Mouse (Mus musculus): ENCODE measurements around the gene Pllp. TPM values are rescaled to one million over a fixed set of nuclear protein-coding genes. Genes with fewer than 3 reads are reported as not detected.
A peak's percentile ranks its signal among the peaks of the same experiment; 100 is the strongest.

Pllp gene
- polyA plus RNA-seq, 1 experiment from 2014 or later: 8.1 TPM

DNA sequence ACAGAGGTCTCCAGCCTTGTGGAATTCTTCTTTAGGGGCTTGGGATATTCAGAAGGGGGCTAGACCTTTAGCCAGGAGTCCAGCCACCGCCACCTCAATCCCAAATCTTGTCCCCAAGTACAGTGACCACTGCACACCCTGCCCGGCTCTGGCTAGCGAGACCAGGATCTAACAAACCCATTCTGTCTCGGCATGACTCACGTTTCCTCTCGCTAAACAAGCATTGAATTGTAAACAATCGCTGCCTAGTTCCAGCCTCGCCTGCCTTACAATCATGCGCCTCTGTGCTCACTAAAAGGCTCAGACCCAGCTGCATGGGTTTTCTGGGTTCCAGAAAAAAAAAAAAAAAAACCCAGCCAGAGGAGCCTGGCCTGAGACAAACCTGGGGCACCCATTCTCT, 17.5 kb downstream of the Pllp start:
- WGBS: 38% methylated on average over 9 of the region's 9 CpGs
- DNase-seq (ENCODE audit: low spot score) (peak; percentile 61), ATAC-seq (ENCODE audit: low read depth) (0 out of 2 replicates have a peak, but pooled peaks have one; percentile 38)
- Histone ChIP-seq H3K9ac (ENCODE audit: low read depth, low read length) (no peak overlapping the region), H3K27ac (replicated peaks; ENCODE audit: low read depth, low read length) (peak overlapping the region; percentile 58; the same call in 1 of the 2 replicates), H3K4me3 (ENCODE audit: low read depth, low read length) (no peak overlapping the region), H3K27me3 (replicated peaks; ENCODE audit: control insufficient read depth, insufficient read depth, low read length) (no peaks in the 10 kb centered on the region), H3K4me1 (ENCODE audit: control insufficient read depth, insufficient read depth, low read length) (no peaks in the 10 kb centered on the region), H3K9me3 (ENCODE audit: control insufficient read depth, low read length) (no peaks in the 10 kb centered on the region), H3K4me2 (ENCODE audit: low read depth, low read length) (no peak overlapping the region), H3K36me3 (ENCODE audit: control insufficient read depth, insufficient read depth, low read length) (peaks cover 15% of the 10 kb centered on the region)

DNA sequence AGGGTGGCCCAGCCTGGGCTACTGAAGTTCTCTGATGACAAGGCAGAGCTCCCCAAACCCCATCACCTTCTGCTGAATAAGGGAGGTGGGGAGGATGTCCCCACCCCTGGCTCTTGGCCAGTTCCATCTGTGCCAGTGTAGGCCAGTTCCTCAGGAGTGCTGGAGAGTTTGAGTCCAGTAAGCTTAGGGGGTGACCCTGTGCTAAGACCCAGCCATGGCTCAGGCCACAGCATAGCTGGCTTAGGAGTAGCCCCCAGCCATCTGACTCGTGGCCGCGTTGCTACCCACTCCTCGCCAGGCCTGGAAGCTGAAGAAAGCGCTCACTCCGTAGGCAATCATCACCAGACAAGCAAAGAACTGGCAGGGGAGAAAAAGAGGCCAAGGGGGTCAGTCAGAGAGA, 20.2 kb downstream of the Pllp start:
- 84% methylated on average over 6 of the region's 6 CpGs for WGBS
- ATAC-seq (ENCODE audit: low read depth): no peak
- no peak overlapping the region for H3K4me2 ChIP-seq (ENCODE audit: low read depth, low read length)
- no peaks in the 10 kb centered on the region for H3K4me1 ChIP-seq (ENCODE audit: control insufficient read depth, insufficient read depth, low read length)
- H3K36me3 ChIP-seq (ENCODE audit: control insufficient read depth, insufficient read depth, low read length): peaks cover 42% of the 10 kb centered on the region
- DNase-seq (ENCODE audit: low spot score): no peak
- H3K9ac ChIP-seq (ENCODE audit: low read depth, low read length): no peak overlapping the region
- H3K9me3 ChIP-seq (ENCODE audit: control insufficient read depth, low read length): no peaks in the 10 kb centered on the region
- no peak overlapping the region for H3K27ac ChIP-seq (replicated peaks; ENCODE audit: low read depth, low read length)
- H3K4me3 ChIP-seq (ENCODE audit: low read depth, low read length): no peak overlapping the region
- H3K27me3 ChIP-seq (replicated peaks; ENCODE audit: control insufficient read depth, insufficient read depth, low read length): no peaks in the 10 kb centered on the region

DNA sequence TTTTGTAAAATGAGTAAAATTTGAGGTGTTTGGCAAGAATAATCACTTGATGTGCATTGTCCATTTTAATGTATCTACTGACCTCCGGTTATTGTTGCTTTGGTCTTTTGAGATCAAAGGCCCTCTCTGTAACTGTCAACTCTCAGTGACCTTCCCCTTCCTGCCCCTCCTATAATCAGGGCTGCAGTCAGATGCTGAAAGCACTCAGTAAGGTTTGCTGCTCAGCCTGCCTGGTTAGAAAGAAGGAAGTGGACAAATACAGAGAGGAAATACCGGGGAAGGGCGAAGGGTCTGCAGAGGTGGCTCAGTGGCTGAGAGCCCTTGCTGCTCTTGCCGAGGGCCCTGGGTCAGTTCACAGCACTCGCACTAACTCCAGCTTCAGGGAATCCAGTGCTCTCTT, 21.7 kb downstream of the Pllp start:
- no peak overlapping the region for H3K4me2 ChIP-seq (ENCODE audit: low read depth, low read length)
- H3K4me3 ChIP-seq (ENCODE audit: low read depth, low read length): no peak overlapping the region
- peaks cover 55% of the 10 kb centered on the region for H3K36me3 ChIP-seq (ENCODE audit: control insufficient read depth, insufficient read depth, low read length)
- ATAC-seq (ENCODE audit: low read depth) (no peak), DNase-seq (ENCODE audit: low spot score) (no peak)
- 79% methylated on average over 5 of the region's 5 CpGs for WGBS
- H3K4me1 ChIP-seq (ENCODE audit: control insufficient read depth, insufficient read depth, low read length): no peaks in the 10 kb centered on the region
- no peak overlapping the region for H3K27ac ChIP-seq (replicated peaks; ENCODE audit: low read depth, low read length)
- no peaks in the 10 kb centered on the region for H3K9me3 ChIP-seq (ENCODE audit: control insufficient read depth, low read length)
- H3K27me3 ChIP-seq (replicated peaks; ENCODE audit: control insufficient read depth, insufficient read depth, low read length): no peaks in the 10 kb centered on the region
- no peak overlapping the region for H3K9ac ChIP-seq (ENCODE audit: low read depth, low read length)

DNA sequence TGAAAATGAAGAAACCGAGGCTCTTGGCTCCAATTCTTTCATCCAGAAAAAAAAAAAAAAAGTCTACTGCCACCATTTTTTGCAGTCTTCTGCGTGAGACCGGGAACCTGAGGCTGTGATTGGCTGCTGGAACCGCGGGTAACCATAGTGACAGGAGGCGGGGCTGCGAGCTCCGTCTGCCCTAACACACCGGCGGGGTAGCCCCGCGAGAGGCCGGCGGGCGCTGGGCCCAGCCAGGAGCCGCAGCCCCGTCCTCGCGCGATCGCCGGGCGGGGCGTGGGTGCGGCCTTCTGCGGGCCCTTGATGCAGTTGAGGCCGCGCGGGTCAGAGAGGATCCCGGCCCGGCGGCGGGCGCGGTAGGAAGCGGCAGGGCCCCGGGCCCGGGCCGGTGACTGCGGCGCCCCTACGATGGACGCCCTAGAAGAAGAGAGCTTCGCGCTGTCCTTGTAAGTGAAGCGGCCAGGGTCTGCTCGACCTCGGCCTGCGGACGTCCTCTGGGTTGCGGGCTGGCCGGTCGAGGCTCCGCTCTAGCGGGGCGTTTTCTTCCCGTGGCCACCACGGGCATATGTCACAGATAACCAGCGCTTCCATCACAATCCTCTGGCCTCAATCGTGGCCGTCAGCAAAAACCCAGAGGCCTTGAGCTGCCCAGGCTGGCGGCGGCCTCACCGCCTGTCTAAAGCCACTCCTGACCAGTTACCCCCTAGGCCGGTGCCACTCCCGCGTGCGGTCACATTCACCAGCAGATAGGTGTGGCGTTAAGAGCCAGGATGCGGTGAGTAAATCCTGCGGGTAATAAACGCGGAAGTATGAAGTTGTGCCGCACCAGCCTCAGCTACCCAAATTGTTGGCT, 29.4 kb downstream of the Pllp start, which contains the start of gene Arl2bp:
Gene Arl2bp, plus strand, starts transcription at position 145 of the 853 bp plus-strand sequence.
- H3K9ac ChIP-seq (ENCODE audit: low read depth, low read length): peak within 1 kb of the TSS; percentile 98
- peak within 1 kb of the TSS; percentile 76 for H3K4me2 ChIP-seq (ENCODE audit: low read depth, low read length)
- peak within 1 kb of the TSS; percentile 90 for H3K27ac ChIP-seq (replicated peaks; ENCODE audit: low read depth, low read length)
- no peaks in the 10 kb centered on the region for H3K4me1 ChIP-seq (ENCODE audit: control insufficient read depth, insufficient read depth, low read length)
- no peaks in the 10 kb centered on the region for H3K27me3 ChIP-seq (replicated peaks; ENCODE audit: control insufficient read depth, insufficient read depth, low read length)
- peaks cover 33% of the 10 kb centered on the region for H3K36me3 ChIP-seq (ENCODE audit: control insufficient read depth, insufficient read depth, low read length)
- H3K4me3 ChIP-seq (ENCODE audit: low read depth, low read length): peak within 1 kb of the TSS; percentile 95
- ATAC-seq (ENCODE audit: low read depth) (peak; percentile 99), DNase-seq (ENCODE audit: low spot score) (peak; percentile 97)
- WGBS: under 1% methylated on average over 50 of the region's 74 CpGs
- no peaks in the 10 kb centered on the region for H3K9me3 ChIP-seq (ENCODE audit: control insufficient read depth, low read length)

DNA sequence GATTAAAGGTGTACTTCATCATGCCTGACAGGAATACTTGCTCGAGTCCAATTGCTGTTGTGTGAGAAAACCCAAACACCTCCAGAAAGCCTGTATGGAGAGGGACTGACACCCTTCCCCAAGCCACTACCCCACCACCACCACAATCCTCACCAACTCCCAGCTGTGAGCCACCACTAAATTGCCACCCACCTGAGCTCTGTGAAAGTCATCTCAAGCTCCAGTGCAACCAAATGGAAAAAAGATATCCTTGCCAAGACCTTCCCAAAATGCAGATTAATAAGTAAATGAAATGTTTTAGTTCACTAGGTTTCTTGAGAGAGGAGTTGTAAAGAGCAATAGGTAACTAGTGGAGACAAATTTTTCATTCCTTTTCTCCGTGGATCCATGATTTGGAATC, 31.4 kb downstream of the Pllp start:
- no peak for DNase-seq (ENCODE audit: low spot score)
- no peak overlapping the region for H3K4me3 ChIP-seq (ENCODE audit: low read depth, low read length)

DNA sequence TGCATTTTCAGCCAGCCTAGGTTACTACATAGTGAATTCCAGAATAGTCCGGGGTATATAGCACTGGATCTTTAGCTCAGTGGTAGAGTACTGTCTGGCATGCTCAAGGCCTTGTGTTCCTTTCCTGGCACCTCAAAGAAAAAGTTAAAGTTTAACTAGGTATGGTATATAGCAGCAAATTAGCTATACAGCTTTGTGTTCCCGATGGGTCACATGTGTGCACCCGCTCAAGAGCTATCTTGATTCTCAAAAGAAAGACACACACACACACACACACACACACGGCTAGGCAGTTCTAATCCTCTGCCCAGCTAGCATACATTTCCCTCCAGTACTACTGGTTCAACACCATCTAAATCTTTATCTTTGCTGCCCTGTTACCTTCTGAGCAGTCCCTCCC, 35.7 kb downstream of the Pllp start:
- Histone ChIP-seq H3K27me3 (replicated peaks; ENCODE audit: control insufficient read depth, insufficient read depth, low read length) (no peaks in the 10 kb centered on the region), H3K36me3 (ENCODE audit: control insufficient read depth, insufficient read depth, low read length) (peaks cover 44% of the 10 kb centered on the region), H3K27ac (replicated peaks; ENCODE audit: low read depth, low read length) (no peak overlapping the region), H3K9me3 (ENCODE audit: control insufficient read depth, low read length) (no peaks in the 10 kb centered on the region), H3K4me1 (ENCODE audit: control insufficient read depth, insufficient read depth, low read length) (no peaks in the 10 kb centered on the region), H3K4me3 (ENCODE audit: low read depth, low read length) (no peak overlapping the region), H3K9ac (ENCODE audit: low read depth, low read length) (no peak overlapping the region), H3K4me2 (ENCODE audit: low read depth, low read length) (no peak overlapping the region)
- no peak for DNase-seq (ENCODE audit: low spot score)
- WGBS: 95% methylated on average over 4 of the region's 4 CpGs
- ATAC-seq (ENCODE audit: low read depth): no peak

More for the DNA sequence above, 31.4 kb downstream of the Pllp start:
- Histone ChIP-seq H3K4me2 (ENCODE audit: low read depth, low read length) (no peak overlapping the region), H3K27me3 (replicated peaks; ENCODE audit: control insufficient read depth, insufficient read depth, low read length) (no peaks in the 10 kb centered on the region), H3K9me3 (ENCODE audit: control insufficient read depth, low read length) (no peaks in the 10 kb centered on the region), H3K9ac (ENCODE audit: low read depth, low read length) (no peak overlapping the region), H3K27ac (replicated peaks; ENCODE audit: low read depth, low read length) (no peak overlapping the region), H3K36me3 (ENCODE audit: control insufficient read depth, insufficient read depth, low read length) (peaks cover 26% of the 10 kb centered on the region), H3K4me1 (ENCODE audit: control insufficient read depth, insufficient read depth, low read length) (no peaks in the 10 kb centered on the region)
- no peak for ATAC-seq (ENCODE audit: low read depth)
- WGBS: 79% methylated on average over 2 of the region's 2 CpGs

DNA sequence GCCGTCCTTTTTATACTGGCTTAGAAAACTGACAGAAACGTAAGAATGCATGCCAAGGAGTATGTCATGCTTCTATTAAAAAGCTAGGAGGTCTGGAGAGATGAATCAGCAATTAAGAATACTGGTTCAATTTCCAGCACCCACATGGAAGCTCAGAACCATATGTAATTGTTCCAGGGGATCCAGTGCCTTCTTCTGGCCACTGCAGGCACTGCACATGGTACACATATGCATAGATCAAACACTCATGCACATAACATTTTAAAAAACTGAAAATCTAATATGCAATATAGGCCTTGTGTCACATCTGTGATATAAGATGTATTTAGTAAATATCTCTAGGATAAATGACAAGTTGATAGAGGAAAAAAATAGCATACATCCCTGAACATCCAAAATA, 38.0 kb downstream of the Pllp start:
- H3K4me2 ChIP-seq (ENCODE audit: low read depth, low read length): no peak overlapping the region
- H3K4me1 ChIP-seq (ENCODE audit: control insufficient read depth, insufficient read depth, low read length): no peaks in the 10 kb centered on the region
- no peaks in the 10 kb centered on the region for H3K27me3 ChIP-seq (replicated peaks; ENCODE audit: control insufficient read depth, insufficient read depth, low read length)
- H3K9me3 ChIP-seq (ENCODE audit: control insufficient read depth, low read length): no peaks in the 10 kb centered on the region
- H3K36me3 ChIP-seq (ENCODE audit: control insufficient read depth, insufficient read depth, low read length): peaks cover 66% of the 10 kb centered on the region
- no peak for ATAC-seq (ENCODE audit: low read depth)
- H3K27ac ChIP-seq (replicated peaks; ENCODE audit: low read depth, low read length): no peak overlapping the region
- H3K9ac ChIP-seq (ENCODE audit: low read depth, low read length): no peak overlapping the region
- WGBS: 86% methylated on average over 2 of the region's 2 CpGs
- H3K4me3 ChIP-seq (ENCODE audit: low read depth, low read length): no peak overlapping the region
- no peak for DNase-seq (ENCODE audit: low spot score)

DNA sequence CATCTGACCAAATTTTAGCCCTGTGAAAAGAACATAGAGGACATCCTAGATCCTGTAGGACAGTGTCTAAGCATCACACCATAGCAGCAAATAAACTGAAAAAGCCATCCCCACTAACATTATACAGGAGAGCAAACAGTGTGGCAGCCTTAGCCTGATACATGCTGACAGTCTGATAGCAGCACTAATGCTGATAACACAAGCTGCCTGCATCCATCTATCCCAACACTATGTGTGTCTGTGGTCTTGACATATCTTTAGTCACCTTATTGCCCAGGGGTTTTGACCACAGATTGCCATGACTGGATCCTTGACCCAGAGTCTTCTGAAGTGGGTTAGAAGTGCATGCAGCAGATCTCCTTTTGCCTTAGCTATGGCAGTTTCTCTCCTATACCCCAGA, 41.1 kb downstream of the Pllp start:
- H3K4me3 ChIP-seq (ENCODE audit: low read depth, low read length): no peak overlapping the region
- H3K27ac ChIP-seq (replicated peaks; ENCODE audit: low read depth, low read length): no peak overlapping the region
- no peak overlapping the region for H3K9ac ChIP-seq (ENCODE audit: low read depth, low read length)
- no peak overlapping the region for H3K4me2 ChIP-seq (ENCODE audit: low read depth, low read length)
- DNase-seq (ENCODE audit: low spot score) (no peak), ATAC-seq (ENCODE audit: low read depth) (no peak)
- no peaks in the 10 kb centered on the region for H3K9me3 ChIP-seq (ENCODE audit: control insufficient read depth, low read length)
- no peaks in the 10 kb centered on the region for H3K27me3 ChIP-seq (replicated peaks; ENCODE audit: control insufficient read depth, insufficient read depth, low read length)
- H3K36me3 ChIP-seq (ENCODE audit: control insufficient read depth, insufficient read depth, low read length): peaks cover 75% of the 10 kb centered on the region
- no peaks in the 10 kb centered on the region for H3K4me1 ChIP-seq (ENCODE audit: control insufficient read depth, insufficient read depth, low read length)

DNA sequence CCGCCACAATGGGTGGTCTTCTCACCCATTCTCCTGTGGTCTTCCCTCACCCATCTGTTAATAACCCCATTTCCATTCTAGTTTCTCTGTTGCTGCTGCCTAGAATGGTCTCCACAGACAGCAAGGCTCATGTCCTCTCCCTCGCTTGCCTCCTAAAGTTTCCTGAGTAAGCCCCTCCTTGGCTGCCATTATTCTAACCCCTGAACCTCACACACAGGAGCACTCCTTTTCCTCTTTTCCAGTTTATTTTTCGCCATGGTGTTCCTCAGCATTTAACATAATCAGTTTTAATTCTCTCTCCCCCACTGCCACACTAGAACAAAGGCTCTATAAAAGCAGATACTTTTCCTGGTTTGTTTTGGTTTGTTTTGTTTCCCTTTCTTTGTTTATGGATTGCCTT, 43.1 kb downstream of the Pllp start:
- no peak overlapping the region for H3K4me3 ChIP-seq (ENCODE audit: low read depth, low read length)
- H3K9me3 ChIP-seq (ENCODE audit: control insufficient read depth, low read length): no peaks in the 10 kb centered on the region
- no peak overlapping the region for H3K4me2 ChIP-seq (ENCODE audit: low read depth, low read length)
- no peak overlapping the region for H3K9ac ChIP-seq (ENCODE audit: low read depth, low read length)
- H3K27ac ChIP-seq (replicated peaks; ENCODE audit: low read depth, low read length): no peak overlapping the region
- 85% methylated on average over 3 of the region's 3 CpGs for WGBS
- H3K27me3 ChIP-seq (replicated peaks; ENCODE audit: control insufficient read depth, insufficient read depth, low read length): no peaks in the 10 kb centered on the region
- DNase-seq (ENCODE audit: low spot score) (no peak), ATAC-seq (ENCODE audit: low read depth) (no peak)
- peaks cover 75% of the 10 kb centered on the region for H3K36me3 ChIP-seq (ENCODE audit: control insufficient read depth, insufficient read depth, low read length)
- no peaks in the 10 kb centered on the region for H3K4me1 ChIP-seq (ENCODE audit: control insufficient read depth, insufficient read depth, low read length)

Data from embryonic facial prominence, embryonic 14.5 days (tissue).